Mouse (Mus musculus) mouse trophoblast stem cell (cell line): Measurements from ENCODE around the gene 2410015M20Rik.
"Not testable (repeated sequence)": the region's sequence is repeated elsewhere in the genome, so short reads cannot be mapped to it uniquely, and the experiment has no call there.

Experiments
- in situ Hi-C, 2 experiments: fragments of 300-500 bp; cut with MseI, MboI; formaldehyde crosslinking; loops; 2 replicates in 1 of 2; 3 replicates in 1 of 2; pipeline ENCODE4 v1.15.1; 2025

Gene 2410015M20Rik

GRCm38 (mm10) chr17:56613893-56614292 lies 4.3 kb upstream of the 2410015M20Rik start:
- in situ Hi-C loops = not testable (repeated sequence)

- in situ Hi-C loops = no loop called here
Observed at GRCm38 (mm10) chr17:56613236-56613844, 3.8 kb upstream of the 2410015M20Rik start, which contains the start of gene Rpl36. Gene Rpl36, plus strand, starts transcription at chr17:56613416.

GRCm38 (mm10) chr17:56612565-56612939 lies 3.0 kb upstream of the 2410015M20Rik start:
- in situ Hi-C loops = not testable (repeated sequence)

- in situ Hi-C loops = no loop called here
Observed at GRCm38 (mm10) chr17:56611861-56612564, 2.4 kb upstream of the 2410015M20Rik start.

GRCm38 (mm10) chr17:56611323-56611722 lies 1.8 kb upstream of the 2410015M20Rik start:
- in situ Hi-C loops = no loop called here

GRCm38 (mm10) chr17:56608699-56609098 lies 872 bp downstream of the 2410015M20Rik start:
- in situ Hi-C loops = no loop called here

GRCm38 (mm10) chr17:56607521-56608062 lies 2.0 kb downstream of the 2410015M20Rik start:
- in situ Hi-C loops = no loop called here

GRCm38 (mm10) chr17:56605431-56605830 lies 4.1 kb downstream of the 2410015M20Rik start:
- in situ Hi-C loops = no loop called here

GRCm38 (mm10) chr17:56604422-56604821 lies 5.1 kb downstream of the 2410015M20Rik start:
- in situ Hi-C loops = no loop called here

- in situ Hi-C loops = no loop called here
Observed at GRCm38 (mm10) chr17:56604070-56604380, 5.5 kb downstream of the 2410015M20Rik start.

- in situ Hi-C loops = no loop called here
Observed at GRCm38 (mm10) chr17:56603186-56604069, 6.1 kb downstream of the 2410015M20Rik start.

- in situ Hi-C loops = no loop called here
Observed at GRCm38 (mm10) chr17:56593527-56594271, 15.9 kb downstream of the 2410015M20Rik start.

- in situ Hi-C loops = no loop called here
Observed at GRCm38 (mm10) chr17:56592553-56592952, 17.0 kb downstream of the 2410015M20Rik start.

- in situ Hi-C loops = no loop called here
Observed at GRCm38 (mm10) chr17:56588921-56589320, 20.6 kb downstream of the 2410015M20Rik start.

- in situ Hi-C loops = no loop called here
Observed at GRCm38 (mm10) chr17:56587773-56588172, 21.8 kb downstream of the 2410015M20Rik start.

GRCm38 (mm10) chr17:56585171-56585821 lies 24.3 kb downstream of the 2410015M20Rik start:
- in situ Hi-C loops = no loop called here

- in situ Hi-C loops = no loop called here
Observed at GRCm38 (mm10) chr17:56584257-56585130, 25.1 kb downstream of the 2410015M20Rik start, which contains the start of the genes Safb2 and Safb. Gene Safb2, minus strand, starts transcription at chr17:56584585. Gene Safb, plus strand, starts transcription at chr17:56584825.

- in situ Hi-C loops = no loop called here
Observed at GRCm38 (mm10) chr17:56583611-56584256, 25.8 kb downstream of the 2410015M20Rik start.

GRCm38 (mm10) chr17:56583071-56583470 lies 26.5 kb downstream of the 2410015M20Rik start:
- in situ Hi-C loops = no loop called here
